Mouse (Mus musculus): Measurements from ENCODE around the gene Abracl. TPM values are rescaled to one million over a fixed set of nuclear protein-coding genes. Genes with fewer than 3 reads are reported as not detected.

Gene Abracl
- total RNA-seq, 2 experiments from 2014 or later, result 316 to 354 TPM

GRCm38 (mm10) chr10:18034408-18034807 is 11.3 kb upstream of the Abracl start:
- ATAC-seq (replicated peaks; ENCODE audit: poor library complexity, severe bottlenecking), result no peak

DNA sequence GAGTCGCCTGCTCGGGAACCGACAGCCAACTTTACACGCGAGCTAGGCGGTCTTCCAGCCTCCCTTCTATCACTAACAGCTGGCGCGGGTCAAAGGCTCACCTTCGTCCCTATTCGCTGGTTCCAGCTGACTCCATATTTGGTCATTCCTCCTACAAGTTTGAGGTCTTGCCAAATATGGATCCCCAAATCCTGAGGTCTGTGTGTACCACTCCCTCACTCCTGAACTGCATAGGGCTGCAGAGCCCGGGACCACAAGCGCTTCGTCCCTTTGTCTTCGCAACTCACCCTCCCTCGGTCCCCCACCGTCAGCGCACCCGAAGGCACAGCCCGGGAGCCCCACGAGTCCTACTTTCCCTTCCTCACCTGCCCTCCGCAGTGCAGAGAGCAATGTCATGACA is 776 bp downstream of the Abracl start:
- peak; percentile 70 for ATAC-seq (replicated peaks; ENCODE audit: poor library complexity, severe bottlenecking)

DNA sequence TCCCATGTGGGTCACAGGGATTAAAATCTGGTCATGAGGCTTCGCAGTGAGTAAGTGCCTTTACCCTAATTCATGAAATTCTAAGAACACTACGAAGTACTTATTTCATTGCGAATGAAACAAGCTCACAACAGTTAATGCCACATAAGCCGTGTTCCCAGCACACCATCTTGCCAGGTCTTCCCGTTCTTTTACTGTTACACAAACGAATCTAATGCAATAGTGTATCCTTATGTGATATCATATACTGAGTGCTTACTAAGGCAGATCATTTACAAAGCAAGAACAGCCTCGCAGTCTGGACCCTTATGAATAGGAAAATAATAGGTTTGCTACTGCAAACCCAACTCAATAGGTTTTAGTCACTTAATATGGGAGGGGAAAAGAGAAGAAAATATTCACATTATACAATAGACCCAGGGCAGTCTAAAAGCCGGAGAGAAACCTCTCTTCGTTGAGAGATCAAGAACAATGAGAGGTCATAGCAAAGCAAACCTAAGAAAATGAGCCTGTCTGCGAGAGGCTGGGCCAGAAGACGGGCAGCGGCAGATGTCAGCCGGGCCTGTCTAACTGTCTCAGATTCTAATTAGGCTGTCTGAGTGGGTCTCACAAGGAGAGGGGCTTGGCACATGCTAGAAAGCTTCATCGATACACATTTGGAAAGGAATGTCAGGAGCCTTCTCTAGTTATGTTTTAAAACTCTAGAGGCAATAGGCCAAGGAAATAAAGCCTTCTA is 1.3 kb downstream of the Abracl start:
- no peak for ATAC-seq (replicated peaks; ENCODE audit: poor library complexity, severe bottlenecking)

GRCm38 (mm10) chr10:18020846-18021245 is 2.2 kb downstream of the Abracl start:
- ATAC-seq (replicated peaks; ENCODE audit: poor library complexity, severe bottlenecking), result no peak

DNA sequence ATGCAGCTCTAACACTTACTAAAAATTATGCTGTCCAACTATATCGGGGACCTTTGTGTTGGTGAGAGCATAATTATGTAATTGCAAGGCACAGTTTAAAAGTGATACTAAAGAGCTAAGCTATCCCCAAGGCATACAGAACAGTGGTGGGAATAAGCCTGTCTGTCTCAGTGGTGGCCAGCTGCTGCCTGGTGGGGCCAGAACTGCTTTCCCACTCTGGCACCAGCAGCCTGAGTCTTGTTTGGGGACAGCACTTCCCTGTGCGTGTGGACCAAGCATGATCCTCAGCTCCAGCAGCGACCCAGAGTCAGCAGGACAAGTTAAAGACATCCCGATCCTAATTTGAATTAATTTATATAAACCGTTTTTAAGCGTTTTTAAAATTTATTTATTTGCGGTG is 2.6 kb downstream of the Abracl start:
- no peak for ATAC-seq (replicated peaks; ENCODE audit: poor library complexity, severe bottlenecking)

- no peak for ATAC-seq (replicated peaks; ENCODE audit: poor library complexity, severe bottlenecking)
These were observed 11.3 kb downstream of the Abracl start for GRCm38 (mm10) chr10:18011761-18012160.

DNA sequence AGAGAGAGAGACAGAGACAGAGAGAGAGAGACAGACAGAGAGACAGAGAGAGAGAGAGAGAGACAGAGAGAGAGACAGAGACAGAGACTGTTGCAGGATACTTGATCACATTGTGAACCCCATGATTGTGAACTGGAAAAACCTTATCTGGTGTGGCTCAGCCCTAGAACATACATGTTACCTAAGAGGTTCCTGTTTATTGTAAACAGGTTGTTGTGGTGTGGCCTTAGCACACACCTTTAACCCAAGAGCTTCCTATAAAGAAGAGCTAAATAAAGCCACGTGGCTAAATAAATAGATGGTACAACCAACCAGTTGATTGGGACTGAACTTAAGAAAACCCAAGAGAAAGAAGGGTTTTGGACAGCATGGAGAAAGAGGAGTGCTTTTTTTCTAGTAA is 13.3 kb downstream of the Abracl start:
- ATAC-seq (replicated peaks; ENCODE audit: poor library complexity, severe bottlenecking), result no peak

- no peak for ATAC-seq (replicated peaks; ENCODE audit: poor library complexity, severe bottlenecking)
These were observed 15.0 kb downstream of the Abracl start for GRCm38 (mm10) chr10:18008118-18008517.

DNA sequence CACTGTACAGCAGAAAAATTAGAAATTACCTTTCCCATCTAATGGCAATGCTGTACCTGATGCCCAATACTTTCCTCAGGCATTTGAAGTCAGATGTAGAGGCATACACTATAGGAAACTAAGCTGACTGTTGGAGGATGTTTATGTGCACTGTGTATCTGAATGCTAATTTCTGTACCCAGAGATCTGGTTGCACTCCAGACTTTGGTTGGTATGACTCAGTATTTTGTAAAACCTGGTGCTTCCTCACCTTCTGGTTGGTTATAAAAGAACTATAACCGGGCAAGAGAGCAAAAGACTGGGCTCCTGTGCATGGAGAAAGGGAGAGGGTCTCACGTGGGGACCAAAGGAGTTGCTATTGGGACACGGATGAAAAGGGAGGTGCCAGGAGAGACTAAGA is 15.8 kb downstream of the Abracl start:
- ATAC-seq (replicated peaks; ENCODE audit: poor library complexity, severe bottlenecking), result no peak

GRCm38 (mm10) chr10:18006756-18007155 is 16.3 kb downstream of the Abracl start:
- no peak for ATAC-seq (replicated peaks; ENCODE audit: poor library complexity, severe bottlenecking)

DNA sequence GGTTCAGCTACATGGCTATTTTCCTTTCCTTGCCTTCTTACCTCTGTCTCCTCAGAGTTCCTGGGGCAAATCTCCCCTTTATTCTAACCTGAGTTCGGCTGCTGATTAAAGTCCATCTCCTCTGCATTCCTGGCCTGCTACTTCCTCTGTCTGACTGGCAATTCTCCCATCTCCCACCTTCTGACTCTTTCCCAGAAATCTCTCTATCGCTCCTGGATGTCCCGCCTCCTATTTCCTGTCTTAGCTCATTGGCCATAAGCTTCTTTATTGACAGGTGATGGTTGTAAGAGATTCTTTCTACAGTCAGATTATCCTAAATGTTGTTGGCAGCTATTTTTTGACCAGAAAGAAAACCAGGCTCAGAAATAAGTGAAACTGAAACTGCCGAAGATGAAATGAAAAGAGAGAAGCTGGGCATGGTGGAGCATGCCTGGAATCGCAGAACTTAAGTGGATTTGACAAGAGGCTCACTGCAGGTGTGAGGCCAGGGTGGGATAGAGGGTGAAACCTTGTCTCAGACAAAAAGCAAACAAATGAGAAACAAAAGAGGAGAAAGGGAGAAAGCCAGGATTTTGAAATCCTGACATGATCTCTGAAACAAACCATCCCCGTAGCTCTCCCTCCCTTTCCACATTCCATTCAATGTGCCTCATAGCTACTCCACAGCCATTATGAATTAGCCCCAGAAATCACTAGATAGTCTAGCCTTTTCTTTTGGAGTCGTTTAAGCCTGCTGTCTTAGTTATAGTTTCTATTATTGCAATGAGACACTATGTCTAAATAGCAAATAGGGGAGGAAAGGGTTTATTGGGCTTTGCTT is 17.7 kb downstream of the Abracl start:
- peak; percentile 35; the same call in 1 of the 2 replicates for ATAC-seq (replicated peaks; ENCODE audit: poor library complexity, severe bottlenecking)

DNA sequence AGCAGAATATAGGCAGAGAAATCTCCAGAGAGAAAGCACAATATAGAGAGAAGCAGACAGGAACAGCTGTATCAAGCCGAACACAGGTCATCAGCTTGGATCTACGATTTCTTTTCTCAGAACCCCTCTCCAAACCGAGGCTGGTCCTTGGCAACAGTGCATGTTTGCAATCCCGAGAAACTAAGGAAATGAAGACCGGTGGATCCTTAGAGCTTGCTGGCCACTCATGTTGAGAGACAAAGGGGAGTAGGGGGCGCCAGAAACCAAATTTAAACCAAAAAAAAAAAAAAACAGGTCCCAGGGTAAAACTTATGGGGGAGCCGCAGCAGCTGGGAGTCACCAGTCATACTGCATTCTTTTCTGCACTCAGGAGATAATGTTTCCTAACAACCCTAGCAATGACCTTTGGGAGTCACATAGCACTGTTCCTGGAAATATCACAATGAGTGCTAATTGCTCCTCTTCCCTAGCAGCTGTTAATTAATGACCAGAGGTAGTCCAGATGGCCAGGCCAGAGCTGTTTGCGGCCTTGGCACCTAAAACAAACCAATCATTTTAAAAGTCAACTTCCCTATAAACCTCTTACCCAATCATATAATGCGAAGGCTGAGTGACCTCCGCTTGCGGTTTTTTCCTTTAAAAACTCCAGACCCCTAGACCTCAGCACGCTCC is 19.0 kb downstream of the Abracl start:
- no peak for ATAC-seq (replicated peaks; ENCODE audit: poor library complexity, severe bottlenecking)

DNA sequence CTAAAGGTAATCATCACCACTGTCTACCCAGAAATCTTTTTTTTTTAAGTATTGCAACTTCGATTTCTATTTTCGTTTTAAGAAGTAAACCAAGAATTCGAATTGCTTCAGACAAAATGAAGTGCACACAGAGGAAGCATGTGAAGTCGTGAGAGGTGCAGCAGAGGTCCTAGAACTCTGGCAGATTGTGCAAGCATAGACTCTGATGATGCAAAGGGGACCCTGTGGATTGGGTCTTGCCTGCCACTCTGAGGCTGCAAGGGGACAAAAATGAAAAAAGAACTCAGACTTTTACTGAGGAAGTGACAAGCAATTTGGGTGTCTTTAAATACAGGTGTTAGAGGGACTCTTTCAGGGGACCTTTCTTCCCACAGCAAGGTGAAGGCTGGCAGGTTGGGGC is 32.5 kb downstream of the Abracl start:
- peak; percentile 90 for ATAC-seq (replicated peaks; ENCODE audit: poor library complexity, severe bottlenecking)

GRCm38 (mm10) chr10:17989136-17989535 is 34.0 kb downstream of the Abracl start:
- ATAC-seq (replicated peaks; ENCODE audit: poor library complexity, severe bottlenecking), result peak; percentile 85

DNA sequence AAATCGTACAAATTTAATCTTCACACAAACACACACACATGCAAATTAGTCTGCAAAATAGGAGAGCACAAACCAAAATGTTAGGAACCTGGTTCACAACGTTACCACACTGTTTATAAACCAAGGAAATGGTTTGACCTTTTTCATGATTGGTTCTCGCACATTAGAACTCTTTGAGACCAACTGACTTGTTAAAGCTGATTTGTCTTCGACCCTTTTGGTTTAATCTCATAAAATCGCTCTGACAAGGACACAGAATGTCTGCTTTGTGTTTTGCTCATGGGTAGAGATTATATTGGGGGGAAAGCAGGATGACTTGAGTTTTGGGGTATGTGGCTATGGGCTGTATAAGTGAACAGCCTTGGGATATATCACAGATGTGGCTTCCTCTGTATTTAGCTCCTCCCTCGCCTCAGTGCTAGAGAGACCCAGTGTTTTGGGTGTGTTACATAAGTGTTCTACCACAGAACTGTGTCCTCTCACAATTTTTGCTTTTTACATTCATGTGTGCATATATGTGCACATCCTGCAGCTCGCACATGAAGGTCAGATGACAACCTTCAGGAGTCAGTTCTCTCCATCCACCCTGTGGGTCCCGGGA is 35.2 kb downstream of the Abracl start:
- 0 out of 2 replicates have a peak, but pooled peaks have one; percentile 7 for ATAC-seq (replicated peaks; ENCODE audit: poor library complexity, severe bottlenecking)

DNA sequence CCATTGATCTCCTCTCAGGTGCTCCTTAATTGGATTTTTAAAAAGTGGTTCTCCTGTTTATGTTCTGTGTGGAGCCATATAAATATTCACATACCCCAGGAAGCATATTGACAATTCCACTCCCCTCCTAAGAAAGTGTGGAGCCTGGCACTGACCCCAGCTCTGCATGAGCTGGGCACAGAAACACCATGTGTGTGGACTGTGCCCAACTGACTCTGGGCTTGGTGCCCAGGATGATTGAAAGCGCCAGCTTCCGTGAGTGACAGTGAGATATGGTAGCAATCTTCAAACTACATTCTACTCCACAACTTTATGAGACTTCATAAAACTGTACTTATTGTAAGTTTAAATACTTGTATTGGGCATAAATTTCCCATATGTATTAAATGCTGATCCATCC is 39.8 kb downstream of the Abracl start:
- ATAC-seq (replicated peaks; ENCODE audit: poor library complexity, severe bottlenecking), result no peak

- ATAC-seq (replicated peaks; ENCODE audit: poor library complexity, severe bottlenecking), result no peak
These were observed 57.0 kb downstream of the Abracl start for GRCm38 (mm10) chr10:17966090-17966489.

Measured in granulocyte monocyte progenitor cell, adult 5-6 weeks (primary cell).